Mouse (Mus musculus): ENCODE data around the gene Sec22c. TPM values are rescaled to one million over a fixed set of nuclear protein-coding genes. Genes with fewer than 3 reads are reported as not detected.

The Sec22c gene
- polyA plus RNA-seq (2012) = 0.28 and 0.31 TPM in 2 replicates

- H3K36me3 ChIP-seq (ENCODE audit: control insufficient read depth) = no peaks in the 10 kb centered on the region
- H3K9me3 ChIP-seq (ENCODE audit: control insufficient read depth, low read length) = no peaks in the 10 kb centered on the region
- H3K4me3 ChIP-seq (replicated peaks) = peak within 1 kb of the TSS; percentile 92
- peaks cover 70% of the 10 kb centered on the region for H3K4me1 ChIP-seq (ENCODE audit: control insufficient read depth)
- H3K27me3 ChIP-seq (ENCODE audit: control insufficient read depth) = no peaks in the 10 kb centered on the region
- TF ChIP-seq TAL1 (IDR thresholded peaks at IDR 0.05; ENCODE audit: low read length) (no peak), GATA1 (IDR thresholded peaks at IDR 0.05; ENCODE audit: low read length) (no peak; the same call in 1 of the 2 replicates)
These were observed at the start of gene Sec22c for GRCm38 (mm10) chr9:121704646-121705625. TSS of gene Sec22c (minus strand) at chr9:121705490.

- TF ChIP-seq GATA1 (IDR thresholded peaks at IDR 0.05; ENCODE audit: low read length) (no peak), TAL1 (IDR thresholded peaks at IDR 0.05; ENCODE audit: low read length) (no peak)
These were observed 49.3 kb upstream of the Sec22c start for GRCm38 (mm10) chr9:121754624-121755023.

DNA sequence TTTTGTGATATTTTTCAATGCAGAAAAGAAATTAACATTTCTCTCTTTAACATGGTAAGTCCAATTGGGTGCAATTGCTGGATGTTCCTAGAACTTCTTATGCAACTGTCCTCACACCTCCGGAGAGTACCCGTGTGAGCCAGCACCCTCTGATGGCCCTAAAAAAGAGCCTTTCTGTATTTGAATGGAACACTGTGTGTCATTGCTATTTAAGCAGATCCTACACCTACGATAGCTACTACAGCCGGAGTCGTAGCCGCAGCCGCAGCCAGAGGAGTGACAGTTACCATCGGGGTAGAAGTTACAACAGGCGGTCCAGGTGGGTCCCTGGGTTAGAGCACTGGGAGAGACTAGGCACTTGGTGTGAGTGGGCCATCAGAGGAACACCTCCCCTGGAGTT, 47.5 kb upstream of the Sec22c start:
- no peaks in the 10 kb centered on the region for H3K4me1 ChIP-seq (ENCODE audit: control insufficient read depth)

More at GRCm38 (mm10) chr9:121754624-121755023, 49.3 kb upstream of the Sec22c start:
- Histone ChIP-seq H3K9me3 (ENCODE audit: control insufficient read depth, low read length) (no peaks in the 10 kb centered on the region), H3K4me1 (ENCODE audit: control insufficient read depth) (peaks cover 7% of the 10 kb centered on the region), H3K4me3 (replicated peaks) (no peak overlapping the region), H3K27me3 (ENCODE audit: control insufficient read depth) (peaks cover 21% of the 10 kb centered on the region), H3K36me3 (ENCODE audit: control insufficient read depth) (peaks cover 77% of the 10 kb centered on the region)

GRCm38 (mm10) chr9:121744051-121744450, 38.8 kb upstream of the Sec22c start:
- Histone ChIP-seq H3K4me3 (replicated peaks) (no peak overlapping the region), H3K4me1 (ENCODE audit: control insufficient read depth) (no peaks in the 10 kb centered on the region), H3K9me3 (ENCODE audit: control insufficient read depth, low read length) (no peaks in the 10 kb centered on the region), H3K36me3 (ENCODE audit: control insufficient read depth) (peaks cover 95% of the 10 kb centered on the region), H3K27me3 (ENCODE audit: control insufficient read depth) (no peaks in the 10 kb centered on the region)
- TF ChIP-seq GATA1 (IDR thresholded peaks at IDR 0.05; ENCODE audit: low read length) (no peak), TAL1 (IDR thresholded peaks at IDR 0.05; ENCODE audit: low read length) (no peak)

More for the DNA sequence above, 47.5 kb upstream of the Sec22c start:
- TF ChIP-seq TAL1 (IDR thresholded peaks at IDR 0.05; ENCODE audit: low read length) (no peak), GATA1 (IDR thresholded peaks at IDR 0.05; ENCODE audit: low read length) (no peak)
- Histone ChIP-seq H3K9me3 (ENCODE audit: control insufficient read depth, low read length) (no peaks in the 10 kb centered on the region), H3K36me3 (ENCODE audit: control insufficient read depth) (peaks cover 95% of the 10 kb centered on the region), H3K4me3 (replicated peaks) (no peak overlapping the region), H3K27me3 (ENCODE audit: control insufficient read depth) (peaks cover 3% of the 10 kb centered on the region)

GRCm38 (mm10) chr9:121741168-121741567, 35.9 kb upstream of the Sec22c start:
- TF ChIP-seq GATA1 (IDR thresholded peaks at IDR 0.05; ENCODE audit: low read length) (no peak), TAL1 (IDR thresholded peaks at IDR 0.05; ENCODE audit: low read length) (no peak)
- no peaks in the 10 kb centered on the region for H3K4me1 ChIP-seq (ENCODE audit: control insufficient read depth)
- H3K4me3 ChIP-seq (replicated peaks) = no peak overlapping the region
- no peaks in the 10 kb centered on the region for H3K27me3 ChIP-seq (ENCODE audit: control insufficient read depth)
- peaks cover 80% of the 10 kb centered on the region for H3K36me3 ChIP-seq (ENCODE audit: control insufficient read depth)
- no peaks in the 10 kb centered on the region for H3K9me3 ChIP-seq (ENCODE audit: control insufficient read depth, low read length)

DNA sequence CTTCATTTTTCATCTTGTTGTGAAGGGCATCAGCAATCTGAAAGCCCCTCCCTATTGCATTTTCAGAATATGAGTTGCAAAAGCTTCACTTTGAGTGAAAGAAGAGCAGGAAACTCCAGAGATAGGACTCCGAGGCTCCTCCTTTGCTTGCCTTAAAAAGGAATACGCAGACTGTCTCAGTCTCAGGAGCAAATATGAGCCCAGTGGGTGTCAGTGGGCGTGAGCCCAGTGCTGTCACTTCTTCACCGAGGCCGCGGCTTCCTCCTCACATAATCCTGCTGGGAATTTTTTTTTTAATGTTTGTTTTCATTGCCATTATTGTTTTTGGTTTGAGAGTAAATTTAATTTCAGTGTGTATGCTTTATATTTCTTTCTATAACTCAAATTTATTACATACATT, 35.2 kb upstream of the Sec22c start:
- TF ChIP-seq GATA1 (IDR thresholded peaks at IDR 0.05; ENCODE audit: low read length) (no peak), TAL1 (IDR thresholded peaks at IDR 0.05; ENCODE audit: low read length) (no peak)
- no peaks in the 10 kb centered on the region for H3K4me1 ChIP-seq (ENCODE audit: control insufficient read depth)
- no peaks in the 10 kb centered on the region for H3K9me3 ChIP-seq (ENCODE audit: control insufficient read depth, low read length)
- H3K4me3 ChIP-seq (replicated peaks) = no peak overlapping the region
- H3K36me3 ChIP-seq (ENCODE audit: control insufficient read depth) = peaks cover 78% of the 10 kb centered on the region
- no peaks in the 10 kb centered on the region for H3K27me3 ChIP-seq (ENCODE audit: control insufficient read depth)

GRCm38 (mm10) chr9:121719347-121720331, 14.3 kb upstream of the Sec22c start:
- peaks cover 16% of the 10 kb centered on the region for H3K36me3 ChIP-seq (ENCODE audit: control insufficient read depth)
- TF ChIP-seq TAL1 (IDR thresholded peaks at IDR 0.05; ENCODE audit: low read length) (no peak), GATA1 (IDR thresholded peaks at IDR 0.05; ENCODE audit: low read length) (no peak)
- H3K4me1 ChIP-seq (ENCODE audit: control insufficient read depth) = peaks cover 42% of the 10 kb centered on the region
- peak overlapping the region; percentile 72 for H3K4me3 ChIP-seq (replicated peaks)
- peaks cover 2% of the 10 kb centered on the region; the same call in 1 of the 2 replicates for H3K9me3 ChIP-seq (ENCODE audit: control insufficient read depth, low read length)
- no peaks in the 10 kb centered on the region for H3K27me3 ChIP-seq (ENCODE audit: control insufficient read depth)

- TF ChIP-seq GATA1 (IDR thresholded peaks at IDR 0.05; ENCODE audit: low read length) (no peak), TAL1 (IDR thresholded peaks at IDR 0.05; ENCODE audit: low read length) (no peak)
- peak within 1 kb of the TSS; percentile 72 for H3K4me3 ChIP-seq (replicated peaks)
- no peaks in the 10 kb centered on the region for H3K27me3 ChIP-seq (ENCODE audit: control insufficient read depth)
- peaks cover 2% of the 10 kb centered on the region; the same call in 1 of the 2 replicates for H3K9me3 ChIP-seq (ENCODE audit: control insufficient read depth, low read length)
- H3K4me1 ChIP-seq (ENCODE audit: control insufficient read depth) = peaks cover 42% of the 10 kb centered on the region
- H3K36me3 ChIP-seq (ENCODE audit: control insufficient read depth) = peaks cover 15% of the 10 kb centered on the region
These were observed 13.6 kb upstream of the Sec22c start, which contains the start of gene Nktr for GRCm38 (mm10) chr9:121718792-121719318. TSS of gene Nktr (plus strand) at chr9:121719169.

Measured in erythroblast, embryonic 14.5 days (primary cell).